Mouse (Mus musculus) stomach, postnatal 0 days (tissue): ENCODE measurements at regions not wholly inside any gene's neighbourhood (a gene's known extent, or its start where the extent isn't known, plus 50 kb on each side); places are given as distances from the start of the nearest gene placed in this dataset.

Experiments
- CTCF ChIP-seq: IDR thresholded peaks from 2 replicates; pipeline ENCODE4 v1.5.1; 2016; ENCODE audit warnings: antibody characterized with exemption, low read depth, mild to moderate bottlenecking, moderate library complexity
- EP300 ChIP-seq: optimal IDR thresholded peaks from 2 replicates; pipeline ENCODE3; 2016; ENCODE audit warnings: antibody characterized with exemption

GRCm38 (mm10) chr19:21037448-21038077 lies 83.6 kb upstream of the Tmc1 start:
- peak; percentile 86 for TF ChIP-seq CTCF
- TF ChIP-seq EP300 = no peak
